Mouse (Mus musculus) cortical plate, adult 2 months (tissue): ENCODE data around the gene Ubc.

Source experiments
- CTCF ChIP-seq: fragments of 200-500 bp; IDR thresholded peaks from 2 replicates; pipeline ENCODE4 v1.5.1; 2011; ENCODE audit warnings: mild to moderate bottlenecking, control low read depth, low read length; ENCODE audit not compliant: insufficient read depth; ENCODE audit errors: extremely low read depth
- POLR2A ChIP-seq: fragments of 200-500 bp; IDR thresholded peaks from 2 replicates; pipeline ENCODE4 v1.6.1; 2011; ENCODE audit warnings: mild to moderate bottlenecking, low read length, control low read depth; ENCODE audit not compliant: insufficient read depth; ENCODE audit errors: extremely low read depth

- TF ChIP-seq CTCF (peak; percentile 41; the same call in 1 of the 2 replicates), POLR2A (no peak)
Measured at GRCm38 (mm10) chr5:125378919-125379318, 11.1 kb downstream of the Ubc start.
